ENCODE assay signal across 8 mouse cellular contexts in the genomic region with DNA sequence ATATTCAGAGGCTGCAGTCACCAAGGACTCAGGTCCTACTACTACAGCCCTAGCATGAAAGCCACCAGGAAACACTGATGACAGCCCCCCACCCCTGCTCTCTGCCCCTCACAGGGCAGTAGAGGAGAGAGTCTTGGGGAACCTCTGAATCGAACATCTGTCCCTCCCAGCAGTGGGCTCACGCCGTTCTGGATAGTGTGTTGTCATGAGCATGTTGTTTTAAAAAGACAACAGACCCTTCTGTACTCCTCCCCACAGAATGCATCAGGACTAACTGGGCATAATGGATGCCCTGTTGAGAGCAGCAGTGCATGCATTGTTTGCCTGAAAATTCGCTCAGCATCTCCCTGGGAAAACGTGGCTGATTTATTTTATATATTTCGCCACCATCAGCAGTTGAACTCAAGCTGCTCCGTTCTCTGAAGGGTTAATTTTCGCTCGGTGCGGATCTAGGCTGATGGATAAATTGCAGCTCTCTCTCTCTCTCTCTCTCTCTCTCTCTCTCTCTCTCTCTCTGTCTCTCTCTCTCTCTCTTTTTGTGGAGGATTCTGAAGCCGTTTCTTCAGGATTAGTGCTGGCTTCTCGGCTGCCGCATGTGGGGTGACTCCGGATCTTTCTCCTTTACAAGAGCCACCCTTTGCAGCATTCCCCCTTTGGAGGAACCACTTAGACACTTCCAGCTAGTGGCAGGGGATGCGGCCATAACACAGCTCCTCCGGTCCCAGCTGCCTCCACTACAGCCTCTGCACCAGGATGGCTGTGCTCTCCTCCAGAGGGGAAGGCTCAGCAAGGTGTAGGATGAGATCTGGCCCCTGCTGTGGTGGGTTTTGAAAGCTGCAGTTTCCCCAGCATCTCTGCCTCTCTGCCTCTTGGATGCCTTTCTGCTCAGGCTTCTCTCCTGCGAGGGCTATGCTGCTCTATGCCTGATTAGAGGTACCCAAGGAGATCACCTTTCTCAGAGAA.
A peak's percentile ranks its signal among the peaks of the same experiment; 100 is the strongest.
DNase-seq lines count a peak whose midpoint lies in the region; ATAC-seq and TF ChIP-seq lines count a peak whose summit lies in the region.

No protein-coding gene starts in this region.

- H3K9me3 ChIP-seq in heart, embryonic 11.5 days (replicated peaks; ENCODE audit: control insufficient read depth, low read length): no peaks in the 10 kb centered on the region
- no peaks in the 10 kb centered on the region for H3K9me3 ChIP-seq in forebrain, embryonic 14.5 days (replicated peaks; ENCODE audit: control insufficient read depth, low read length)
- H3K9me3 ChIP-seq in midbrain, embryonic 11.5 days (ENCODE audit: control insufficient read depth, low read length): no peaks in the 10 kb centered on the region

- no peak for DNase-seq in heart, adult 9 months (ENCODE audit: low spot score in 2 of 2)
- DNase-seq in cerebellum, adult 11-12 months: peak; percentile 72
- peak; percentile 77 for DNase-seq in forebrain, embryonic 14.5 days (ENCODE audit: low spot score)
- peak; percentile 92 for DNase-seq in midbrain, embryonic 11.5 days (ENCODE audit: low spot score, missing footprints)
- DNase-seq in adrenal gland, postnatal 14 days: no peak
- DNase-seq in thymus, adult 2 months: no peak

- no peaks in the 10 kb centered on the region for H3K27me3 ChIP-seq in heart, embryonic 11.5 days (ENCODE audit: control insufficient read depth, insufficient read depth, low read length)
- H3K27me3 ChIP-seq in forebrain, embryonic 14.5 days (replicated peaks; ENCODE audit: control insufficient read depth, insufficient read depth, low read length): no peaks in the 10 kb centered on the region
- no peaks in the 10 kb centered on the region for H3K27me3 ChIP-seq in midbrain, embryonic 11.5 days (ENCODE audit: control insufficient read depth, insufficient read depth, low read length)
- H3K27me3 ChIP-seq in thymus, adult 2 months (ENCODE audit: control insufficient read depth, insufficient read depth, low read length): no peaks in the 10 kb centered on the region

- no peak for TF ChIP-seq POLR2A in thymus, adult 2 months (IDR thresholded peaks at IDR 0.05; ENCODE audit: control insufficient read depth, extremely low read depth, insufficient read depth, low read length, poor library complexity)

- H3K4me3 ChIP-seq in heart, embryonic 11.5 days (ENCODE audit: low read depth, low read length): peak overlapping the region; percentile 1; the same call in 1 of the 2 replicates
- H3K4me3 ChIP-seq in forebrain, embryonic 14.5 days (ENCODE audit: low read depth, low read length): peak overlapping the region; percentile 39
- H3K4me3 ChIP-seq in midbrain, embryonic 11.5 days (ENCODE audit: low read depth, low read length): peak overlapping the region; percentile 30
- H3K4me3 ChIP-seq in thymus, adult 2 months (ENCODE audit: control insufficient read depth, insufficient read depth, low read length): no peak overlapping the region

- peak overlapping the region; percentile 24; the same call in 1 of the 2 replicates for H3K9ac ChIP-seq in heart, embryonic 11.5 days (ENCODE audit: low read depth, low read length)
- peak overlapping the region; percentile 64 for H3K9ac ChIP-seq in forebrain, embryonic 14.5 days (ENCODE audit: low read length)
- peak overlapping the region; percentile 70 for H3K9ac ChIP-seq in midbrain, embryonic 11.5 days (ENCODE audit: low read length)

- no peak for ATAC-seq in heart, embryonic 11.5 days (replicated peaks; ENCODE audit: insufficient number of reproducible peaks, low FRiP score, low TSS enrichment)
- ATAC-seq in forebrain, embryonic 14.5 days: peak; percentile 75
- peak; percentile 74 for ATAC-seq in midbrain, embryonic 11.5 days (ENCODE audit: low FRiP score)
- ATAC-seq in erythroid progenitor cell, adult 5-6 weeks (replicated peaks; ENCODE audit: low FRiP score, poor library complexity, severe bottlenecking): no peak

- H3K4me2 ChIP-seq in heart, embryonic 11.5 days: peak overlapping the region; percentile 53
- peak overlapping the region; percentile 62 for H3K4me2 ChIP-seq in forebrain, embryonic 14.5 days (ENCODE audit: low read length)
- peak overlapping the region; percentile 61 for H3K4me2 ChIP-seq in midbrain, embryonic 11.5 days

- 16% methylated on average over 17 of the region's 17 CpGs for WGBS in heart, embryonic 11.5 days (ENCODE audit: insufficient replicate concordance)
- 2% methylated on average over 17 of the region's 17 CpGs for WGBS in forebrain, embryonic 14.5 days
- WGBS in midbrain, embryonic 11.5 days: 5% methylated on average over 17 of the region's 17 CpGs
- WGBS in thymus, adult 2 months: 24% methylated on average over 17 of the region's 17 CpGs

- no peak for TF ChIP-seq CTCF in thymus, adult 2 months (IDR thresholded peaks at IDR 0.05; ENCODE audit: borderline replicate concordance, control insufficient read depth, extremely low read depth, insufficient read depth, low read length, poor library complexity)

- peaks cover 16% of the 10 kb centered on the region for H3K4me1 ChIP-seq in heart, embryonic 11.5 days (ENCODE audit: control insufficient read depth, insufficient read depth, low read length)
- peaks cover 22% of the 10 kb centered on the region for H3K4me1 ChIP-seq in forebrain, embryonic 14.5 days (ENCODE audit: control insufficient read depth, insufficient read depth, low read length)
- H3K4me1 ChIP-seq in midbrain, embryonic 11.5 days (ENCODE audit: control insufficient read depth, insufficient read depth, low read length): peaks cover 27% of the 10 kb centered on the region
- no peaks in the 10 kb centered on the region for H3K4me1 ChIP-seq in thymus, adult 2 months (replicated peaks; ENCODE audit: control insufficient read depth, insufficient read depth, low read length)

- H3K36me3 ChIP-seq in heart, embryonic 11.5 days (ENCODE audit: control insufficient read depth, insufficient read depth, low read length): no peaks in the 10 kb centered on the region
- no peaks in the 10 kb centered on the region for H3K36me3 ChIP-seq in forebrain, embryonic 14.5 days (ENCODE audit: control insufficient read depth, insufficient read depth, low read length)
- H3K36me3 ChIP-seq in midbrain, embryonic 11.5 days (ENCODE audit: control insufficient read depth, insufficient read depth, low read length): no peaks in the 10 kb centered on the region
- H3K36me3 ChIP-seq in thymus, adult 2 months (ENCODE audit: control insufficient read depth, insufficient read depth, low read length): no peaks in the 10 kb centered on the region

- no peak overlapping the region for H3K27ac ChIP-seq in heart, embryonic 11.5 days (ENCODE audit: low read depth, low read length)
- peak overlapping the region; percentile 89 for H3K27ac ChIP-seq in forebrain, embryonic 14.5 days (ENCODE audit: low read depth, low read length)
- H3K27ac ChIP-seq in midbrain, embryonic 11.5 days (ENCODE audit: low read depth, low read length): peak overlapping the region; percentile 67
- H3K27ac ChIP-seq in thymus, adult 2 months (ENCODE audit: control insufficient read depth, insufficient read depth, low read length): no peak overlapping the region

Comparison
In these comparisons a context has a peak if more than half of its experiments do, and no peak if none do; other contexts are left out.
1. ATAC-seq: peak in forebrain, embryonic 14.5 days (single experiment) and midbrain, embryonic 11.5 days (single experiment); none in heart, embryonic 11.5 days (single experiment) and erythroid progenitor cell, adult 5-6 weeks (single experiment).
2. H3K27ac ChIP-seq: peak in forebrain, embryonic 14.5 days (single experiment) and midbrain, embryonic 11.5 days (single experiment); none in heart, embryonic 11.5 days (single experiment) and thymus, adult 2 months (single experiment).
3. DNase-seq: peak in cerebellum, adult 11-12 months (single experiment), forebrain, embryonic 14.5 days (single experiment) and midbrain, embryonic 11.5 days (single experiment); none in heart, adult 9 months (0 of 2), adrenal gland, postnatal 14 days (single experiment) and thymus, adult 2 months (single experiment).
4. Peak in every context shown above with its lines, with median percentiles within 50 percentile points of each other: H3K4me2 ChIP-seq and H3K9ac ChIP-seq.